Mouse (Mus musculus): ENCODE data around the gene Cyb561d2. TPM values are rescaled to one million over a fixed set of nuclear protein-coding genes. Genes with fewer than 3 reads are reported as not detected.

The Cyb561d2 gene
- total and polyA plus RNA-seq, 3 experiments, result 11.7 to 23.1 TPM; not detected in 1

- peaks cover 58% of the 10 kb centered on the region for H3K27me3 ChIP-seq (ENCODE audit: insufficient read depth, low read length)
- H3K4me3 ChIP-seq (ENCODE audit: low read depth, low read length), result no peak overlapping the region
- no peaks in the 10 kb centered on the region for H3K36me3 ChIP-seq (replicated peaks)
- H3K9me3 ChIP-seq (replicated peaks), result no peaks in the 10 kb centered on the region
- TF ChIP-seq GATA1 (IDR thresholded peaks at IDR 0.05; ENCODE audit: borderline replicate concordance, low read length), result no peak
- no peak for TF ChIP-seq POLR2AphosphoS5 (IDR thresholded peaks at IDR 0.05; ENCODE audit: insufficient replicate concordance, low read depth, low read length)
- no peak for TF ChIP-seq CTCF (IDR thresholded peaks at IDR 0.05; ENCODE audit: low read depth, low read length)
- no peak for TF ChIP-seq TAL1 (conservative IDR thresholded peaks at IDR 0.05; ENCODE audit: low read depth, low read length)
- no peak for TF ChIP-seq GATA2 (IDR thresholded peaks at IDR 0.05; ENCODE audit: borderline replicate concordance, low read depth, low read length)
- no peak; the same call in 1 of the 2 replicates for ATAC-seq (ENCODE audit: extremely low read depth, insufficient number of reproducible peaks, low FRiP score, poor library complexity, severe bottlenecking)
- DNase-seq (ENCODE audit: low spot score), result no peak
- H3K4me1 ChIP-seq (ENCODE audit: insufficient read depth, low read depth, low read length), result no peaks in the 10 kb centered on the region
Measured at GRCm38 (mm10) chr9:107508266-107508665, 33.7 kb downstream of the Cyb561d2 start.

- no peak overlapping the region for H3K4me3 ChIP-seq (ENCODE audit: low read depth, low read length)
- H3K27me3 ChIP-seq (ENCODE audit: insufficient read depth, low read length), result peaks cover 47% of the 10 kb centered on the region
- no peak for ATAC-seq (ENCODE audit: extremely low read depth, insufficient number of reproducible peaks, low FRiP score, poor library complexity, severe bottlenecking)
- no peaks in the 10 kb centered on the region for H3K9me3 ChIP-seq (replicated peaks)
- no peaks in the 10 kb centered on the region for H3K36me3 ChIP-seq (replicated peaks)
- H3K4me1 ChIP-seq (ENCODE audit: insufficient read depth, low read depth, low read length), result no peaks in the 10 kb centered on the region
- no peak for DNase-seq (ENCODE audit: low spot score)
- TF ChIP-seq GATA2 (IDR thresholded peaks at IDR 0.05; ENCODE audit: borderline replicate concordance, low read depth, low read length) (no peak), TAL1 (conservative IDR thresholded peaks at IDR 0.05; ENCODE audit: low read depth, low read length) (no peak), CTCF (IDR thresholded peaks at IDR 0.05; ENCODE audit: low read depth, low read length) (no peak), POLR2AphosphoS5 (IDR thresholded peaks at IDR 0.05; ENCODE audit: insufficient replicate concordance, low read depth, low read length) (no peak), GATA1 (IDR thresholded peaks at IDR 0.05; ENCODE audit: borderline replicate concordance, low read length) (no peak)
Measured at GRCm38 (mm10) chr9:107504662-107505537, 37.1 kb downstream of the Cyb561d2 start.

- TF ChIP-seq TAL1 (conservative IDR thresholded peaks at IDR 0.05; ENCODE audit: low read depth, low read length), result no peak
- TF ChIP-seq GATA2 (IDR thresholded peaks at IDR 0.05; ENCODE audit: borderline replicate concordance, low read depth, low read length), result no peak
- no peak for TF ChIP-seq GATA1 (IDR thresholded peaks at IDR 0.05; ENCODE audit: borderline replicate concordance, low read length)
- TF ChIP-seq POLR2AphosphoS5 (IDR thresholded peaks at IDR 0.05; ENCODE audit: insufficient replicate concordance, low read depth, low read length), result no peak
- TF ChIP-seq CTCF (IDR thresholded peaks at IDR 0.05; ENCODE audit: low read depth, low read length), result no peak
- no peak overlapping the region for H3K4me3 ChIP-seq (ENCODE audit: low read depth, low read length)
- no peaks in the 10 kb centered on the region for H3K9me3 ChIP-seq (replicated peaks)
- peaks cover 40% of the 10 kb centered on the region for H3K27me3 ChIP-seq (ENCODE audit: insufficient read depth, low read length)
- no peak for DNase-seq (ENCODE audit: low spot score)
- no peak for ATAC-seq (ENCODE audit: extremely low read depth, insufficient number of reproducible peaks, low FRiP score, poor library complexity, severe bottlenecking)
- no peaks in the 10 kb centered on the region for H3K4me1 ChIP-seq (ENCODE audit: insufficient read depth, low read depth, low read length)
- no peaks in the 10 kb centered on the region for H3K36me3 ChIP-seq (replicated peaks)
Measured at GRCm38 (mm10) chr9:107502131-107502846, 39.7 kb downstream of the Cyb561d2 start.

GRCm38 (mm10) chr9:107500708-107501286 is 41.2 kb downstream of the Cyb561d2 start:
- Histone ChIP-seq H3K4me3 (ENCODE audit: low read depth, low read length) (no peak overlapping the region), H3K27me3 (ENCODE audit: insufficient read depth, low read length) (peaks cover 45% of the 10 kb centered on the region), H3K9me3 (replicated peaks) (no peaks in the 10 kb centered on the region), H3K4me1 (ENCODE audit: insufficient read depth, low read depth, low read length) (no peaks in the 10 kb centered on the region), H3K36me3 (replicated peaks) (no peaks in the 10 kb centered on the region)
- no peak for TF ChIP-seq CTCF (IDR thresholded peaks at IDR 0.05; ENCODE audit: low read depth, low read length)
- no peak for TF ChIP-seq TAL1 (conservative IDR thresholded peaks at IDR 0.05; ENCODE audit: low read depth, low read length)
- TF ChIP-seq POLR2AphosphoS5 (IDR thresholded peaks at IDR 0.05; ENCODE audit: insufficient replicate concordance, low read depth, low read length), result no peak
- TF ChIP-seq GATA2 (IDR thresholded peaks at IDR 0.05; ENCODE audit: borderline replicate concordance, low read depth, low read length), result no peak
- TF ChIP-seq GATA1 (IDR thresholded peaks at IDR 0.05; ENCODE audit: borderline replicate concordance, low read length), result no peak
- DNase-seq (ENCODE audit: low spot score) (no peak), ATAC-seq (ENCODE audit: extremely low read depth, insufficient number of reproducible peaks, low FRiP score, poor library complexity, severe bottlenecking) (no peak)

GRCm38 (mm10) chr9:107496359-107496758 is 45.6 kb downstream of the Cyb561d2 start:
- no peaks in the 10 kb centered on the region for H3K4me1 ChIP-seq (ENCODE audit: insufficient read depth, low read depth, low read length)
- TF ChIP-seq CTCF (IDR thresholded peaks at IDR 0.05; ENCODE audit: low read depth, low read length) (no peak), GATA2 (IDR thresholded peaks at IDR 0.05; ENCODE audit: borderline replicate concordance, low read depth, low read length) (no peak), POLR2AphosphoS5 (IDR thresholded peaks at IDR 0.05; ENCODE audit: insufficient replicate concordance, low read depth, low read length) (no peak), GATA1 (IDR thresholded peaks at IDR 0.05; ENCODE audit: borderline replicate concordance, low read length) (no peak), TAL1 (conservative IDR thresholded peaks at IDR 0.05; ENCODE audit: low read depth, low read length) (no peak)
- H3K27me3 ChIP-seq (ENCODE audit: insufficient read depth, low read length), result peaks cover 35% of the 10 kb centered on the region
- no peak overlapping the region for H3K4me3 ChIP-seq (ENCODE audit: low read depth, low read length)
- H3K36me3 ChIP-seq (replicated peaks), result no peaks in the 10 kb centered on the region
- DNase-seq (ENCODE audit: low spot score), result no peak
- ATAC-seq (ENCODE audit: extremely low read depth, insufficient number of reproducible peaks, low FRiP score, poor library complexity, severe bottlenecking), result no peak
- H3K9me3 ChIP-seq (replicated peaks), result no peaks in the 10 kb centered on the region

Data from G1E (cell line).